Comparison of ENCODE assay signal across 26 mouse cellular contexts in genomic region chr1:178400652-178401051, GRCm38 (mm10). TPM values are rescaled to one million over a fixed set of nuclear protein-coding genes. Genes with fewer than 3 reads are reported as not detected.
DNase-seq lines count a peak whose midpoint lies in the region; ATAC-seq and TF ChIP-seq lines count a peak whose summit lies in the region.
"Had no signal": no experiment of that assay in that cellular context is flagged by ENCODE, and none has a peak within 500 bp of the region (broad histone marks: within the 10 kb centered on the region; RNA-seq: fewer than 3 reads in every experiment).

No protein-coding gene starts in this region.

- no peaks in the 10 kb centered on the region for H3K36me3 ChIP-seq in embryonic facial prominence, embryonic 13.5 days
- no peaks in the 10 kb centered on the region for H3K36me3 ChIP-seq in embryonic facial prominence, embryonic 10.5 days (replicated peaks)
- no peaks in the 10 kb centered on the region for H3K36me3 ChIP-seq in kidney, postnatal 0 days (ENCODE audit: insufficient read depth, low read length)
- H3K36me3 ChIP-seq in stomach, postnatal 0 days (ENCODE audit: control insufficient read depth, insufficient read depth, low read length) = no peaks in the 10 kb centered on the region
- H3K36me3 ChIP-seq: embryonic facial prominence, embryonic 12.5 days; forebrain, embryonic 10.5 days; heart, embryonic 13.5 days; limb, embryonic 15.5 days; midbrain, embryonic 13.5 days had no signal

- WGBS in embryonic facial prominence, embryonic 13.5 days = 42% methylated on average over 7 of the region's 7 CpGs
- 76% methylated on average over 7 of the region's 7 CpGs for WGBS in embryonic facial prominence, embryonic 10.5 days
- WGBS in kidney, postnatal 0 days = 51% methylated on average over 7 of the region's 7 CpGs
- WGBS in stomach, postnatal 0 days = 58% methylated on average over 7 of the region's 7 CpGs

- no peak for ATAC-seq in embryonic facial prominence, embryonic 13.5 days (ENCODE audit: insufficient number of reproducible peaks, insufficient read depth, low FRiP score, low TSS enrichment, low read depth)
- ATAC-seq in kidney, postnatal 0 days (replicated peaks; ENCODE audit: low FRiP score, low read depth) = no peak
- no peak for ATAC-seq in stomach, postnatal 0 days (ENCODE audit: low FRiP score, low TSS enrichment)
- ATAC-seq in megakaryocyte, adult 5-6 weeks (ENCODE audit: poor library complexity, severe bottlenecking) = no peak
- ATAC-seq: CD4-positive, CD25-positive, alpha-beta regulatory T cell, adult 4 months; inflammation-experienced regulatory T-cells, adult 6 months; midbrain, embryonic 13.5 days had no signal

- TF ChIP-seq CTCF in kidney, postnatal 0 days (IDR thresholded peaks at IDR 0.05; ENCODE audit: low read depth) = no peak
- no peak for TF ChIP-seq CTCF in stomach, postnatal 0 days (IDR thresholded peaks at IDR 0.05; ENCODE audit: low read depth)

- H3K4me2 ChIP-seq in embryonic facial prominence, embryonic 13.5 days = no peak overlapping the region
- H3K4me2 ChIP-seq in kidney, postnatal 0 days (ENCODE audit: low read length) = no peak overlapping the region
- H3K4me2 ChIP-seq in stomach, postnatal 0 days (replicated peaks; ENCODE audit: low read depth) = no peak overlapping the region
- H3K4me2 ChIP-seq: embryonic facial prominence, embryonic 12.5 days; heart, embryonic 13.5 days; hindbrain, embryonic 14.5 days; limb, embryonic 15.5 days; lung, embryonic 14.5 days; midbrain, embryonic 13.5 days had no signal

- DNase-seq in embryonic facial prominence, embryonic 10.5 days (ENCODE audit: low spot score) = no peak
- DNase-seq in kidney, postnatal 0 days (ENCODE audit: low spot score) = peak; percentile 22
- DNase-seq in kidney, postnatal 25 days = no peak
- DNase-seq in fibroblast of lung, adult 2 months (ENCODE audit: low read depth) = peak; percentile 65
- peak; percentile 20 for DNase-seq in stomach, postnatal 0 days (ENCODE audit: low spot score)
- DNase-seq in yolk sac, embryonic 10.5 days (ENCODE audit: low spot score) = no peak
- DNase-seq: cerebellum, adult 11 months; cerebellum, postnatal 14 days; kidney, adult 18-20 months; kidney, postnatal 10 days; layer of hippocampus, postnatal 36 days; lung, embryonic 14.5 days; right cerebral cortex, postnatal 14 days; thymus, postnatal 25 days had no signal

- peaks cover 11% of the 10 kb centered on the region for H3K4me1 ChIP-seq in embryonic facial prominence, embryonic 13.5 days
- H3K4me1 ChIP-seq in embryonic facial prominence, embryonic 10.5 days = peaks cover 8% of the 10 kb centered on the region; the same call in 1 of the 2 replicates
- H3K4me1 ChIP-seq in kidney, postnatal 0 days (replicated peaks; ENCODE audit: insufficient read depth, low read length) = no peaks in the 10 kb centered on the region; the same call in 1 of the 2 replicates
- no peaks in the 10 kb centered on the region for H3K4me1 ChIP-seq in stomach, postnatal 0 days (replicated peaks; ENCODE audit: control insufficient read depth, insufficient read depth)
- H3K4me1 ChIP-seq: embryonic facial prominence, embryonic 12.5 days; midbrain, embryonic 13.5 days had no signal

- no peaks in the 10 kb centered on the region for H3K27me3 ChIP-seq in embryonic facial prominence, embryonic 13.5 days
- no peaks in the 10 kb centered on the region for H3K27me3 ChIP-seq in embryonic facial prominence, embryonic 10.5 days (replicated peaks; ENCODE audit: low read depth, poor library complexity, severe bottlenecking)
- H3K27me3 ChIP-seq in kidney, postnatal 0 days (ENCODE audit: insufficient read depth, low read length) = no peaks in the 10 kb centered on the region
- H3K27me3 ChIP-seq in stomach, postnatal 0 days (ENCODE audit: control insufficient read depth, insufficient read depth, low read length) = no peaks in the 10 kb centered on the region
- H3K27me3 ChIP-seq: embryonic facial prominence, embryonic 12.5 days; heart, embryonic 13.5 days; limb, embryonic 15.5 days; midbrain, embryonic 13.5 days had no signal

- H3K9me3 ChIP-seq in embryonic facial prominence, embryonic 13.5 days = no peaks in the 10 kb centered on the region
- H3K9me3 ChIP-seq in embryonic facial prominence, embryonic 10.5 days = no peaks in the 10 kb centered on the region
- H3K9me3 ChIP-seq in kidney, postnatal 0 days (replicated peaks; ENCODE audit: low read length) = no peaks in the 10 kb centered on the region
- no peaks in the 10 kb centered on the region for H3K9me3 ChIP-seq in stomach, postnatal 0 days (ENCODE audit: control insufficient read depth, low read length)
- H3K9me3 ChIP-seq: embryonic facial prominence, embryonic 12.5 days; forebrain, embryonic 10.5 days; heart, embryonic 13.5 days; limb, embryonic 15.5 days; midbrain, embryonic 13.5 days had no signal

- 0 out of 2 replicates have a peak overlapping the region, but pooled peaks have one; percentile 3 for H3K9ac ChIP-seq in embryonic facial prominence, embryonic 13.5 days
- H3K9ac ChIP-seq in kidney, postnatal 0 days (ENCODE audit: low read depth, low read length) = no peak overlapping the region
- no peak overlapping the region for H3K9ac ChIP-seq in stomach, postnatal 0 days (ENCODE audit: low read length)
- H3K9ac ChIP-seq: embryonic facial prominence, embryonic 12.5 days; heart, embryonic 13.5 days; hindbrain, embryonic 14.5 days; limb, embryonic 15.5 days; liver, embryonic 14.5 days; lung, embryonic 14.5 days; midbrain, embryonic 13.5 days had no signal

- no peak for TF ChIP-seq EP300 in stomach, postnatal 0 days (optimal IDR thresholded peaks at IDR 0.05)

- H3K4me3 ChIP-seq in embryonic facial prominence, embryonic 13.5 days = no peak overlapping the region
- H3K4me3 ChIP-seq in embryonic facial prominence, embryonic 10.5 days = no peak overlapping the region
- no peak overlapping the region for H3K4me3 ChIP-seq in kidney, postnatal 0 days (replicated peaks; ENCODE audit: low read depth, low read length)
- H3K4me3 ChIP-seq in stomach, postnatal 0 days (ENCODE audit: low read depth, low read length) = no peak overlapping the region
- H3K4me3 ChIP-seq: embryonic facial prominence, embryonic 12.5 days; forebrain, embryonic 10.5 days; heart, embryonic 13.5 days; limb, embryonic 15.5 days; megakaryocyte, embryonic 14.5 days; midbrain, embryonic 13.5 days had no signal

- no peak overlapping the region; the same call in 1 of the 2 replicates for H3K27ac ChIP-seq in embryonic facial prominence, embryonic 13.5 days
- H3K27ac ChIP-seq in embryonic facial prominence, embryonic 10.5 days (replicated peaks) = no peak overlapping the region
- no peak overlapping the region for H3K27ac ChIP-seq in kidney, postnatal 0 days
- no peak overlapping the region for H3K27ac ChIP-seq in stomach, postnatal 0 days (replicated peaks)
- H3K27ac ChIP-seq: embryonic facial prominence, embryonic 12.5 days; forebrain, embryonic 10.5 days; heart, embryonic 13.5 days; hindbrain, embryonic 14.5 days; limb, embryonic 15.5 days; liver, embryonic 14.5 days had no signal

RNA-seq across cellular contexts. Expression of gene Efcab2, which starts 5.2 kb away (rescaled TPM):
- polyA plus RNA-seq in embryonic facial prominence, embryonic 13.5 days (2015; fragmentation: Nextera tagmentation; extraction: Ambion mirVana) = 4.1 and 5.2 TPM in 2 replicates
- polyA plus RNA-seq in embryonic facial prominence, embryonic 10.5 days (2016; fragmentation: Nextera tagmentation; extraction: Ambion mirVana) = 4.6 and 5.5 TPM in 2 replicates
- 8.1 TPM in 2 replicates for polyA plus RNA-seq in kidney, postnatal 0 days (2015; fragmentation: Nextera tagmentation; extraction: Ambion mirVana)
- 3.5 and 3.7 TPM in 2 replicates for polyA plus RNA-seq in stomach, postnatal 0 days (2015; fragmentation: Nextera tagmentation; extraction: Ambion mirVana)
- 0.80 and 1.2 TPM in 2 replicates for total RNA-seq in megakaryocyte, adult 5-6 weeks (2015)
- total RNA-seq in megakaryocyte, adult 5-6 weeks (2017) = 2.0 and 2.8 TPM in 2 replicates

Comparison
In these comparisons a context has a peak if more than half of its experiments do, and no peak if none do; other contexts are left out.
1. DNase-seq: peak in kidney, postnatal 0 days (single experiment), fibroblast of lung, adult 2 months (single experiment) and stomach, postnatal 0 days (single experiment); none in embryonic facial prominence, embryonic 10.5 days (single experiment), kidney, postnatal 25 days (0 of 2) and yolk sac, embryonic 10.5 days (single experiment).